Mouse (Mus musculus) embryonic fibroblast, embryonic 13.5 days (primary cell): ENCODE data around the gene Sdc1.

ENCODE experiments used
- CTCF ChIP-seq: IDR thresholded peaks from 2 replicates; pipeline ENCODE4 v1.5.1; 2011; ENCODE audit warnings: mild to moderate bottlenecking, control low read depth, low read length, moderate library complexity, borderline replicate concordance; ENCODE audit not compliant: insufficient read depth
- POLR2A ChIP-seq: IDR thresholded peaks from 2 replicates; pipeline ENCODE4 v1.6.1; 2011; ENCODE audit warnings: low read depth, mild to moderate bottlenecking, control low read depth, low read length, moderate library complexity

GRCm38 (mm10) chr12:8817467-8818232 lies 46.5 kb downstream of the Sdc1 start:
- no peak for TF ChIP-seq CTCF
- TF ChIP-seq POLR2A, result no peak
